Mouse (Mus musculus) lung, postnatal 0 days (tissue): Measurements from ENCODE around the gene Anks1.

Experiments used
- CTCF ChIP-seq: IDR thresholded peaks from 2 replicates; pipeline ENCODE4 v1.5.1; 2016; ENCODE audit warnings: antibody characterized with exemption, mild to moderate bottlenecking
- EP300 ChIP-seq: IDR thresholded peaks from 2 replicates; pipeline ENCODE4 v1.6.1; 2016; ENCODE audit warnings: antibody characterized with exemption, mild to moderate bottlenecking, control low read depth

DNA sequence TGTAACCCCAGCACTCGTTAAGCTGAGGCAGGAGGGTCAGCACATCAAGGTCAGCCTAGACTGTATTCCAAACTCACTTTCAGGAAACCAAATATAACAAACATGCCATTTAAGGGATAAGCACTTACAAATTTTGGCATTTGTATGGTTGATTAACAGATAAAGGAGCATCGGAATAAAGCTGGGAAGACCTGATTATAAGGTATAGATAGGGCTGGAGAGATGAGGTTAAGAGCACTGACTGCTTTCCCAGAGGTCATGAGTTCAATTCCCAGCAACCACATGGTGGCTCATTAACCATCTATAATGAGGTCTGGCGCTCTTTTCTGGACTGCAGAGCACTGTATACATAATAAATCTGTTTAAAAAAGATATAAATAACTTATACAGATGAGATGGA lies 35.5 kb upstream of the Anks1 start:
- TF ChIP-seq CTCF (no peak), EP300 (no peak)
